In the genomic region with DNA sequence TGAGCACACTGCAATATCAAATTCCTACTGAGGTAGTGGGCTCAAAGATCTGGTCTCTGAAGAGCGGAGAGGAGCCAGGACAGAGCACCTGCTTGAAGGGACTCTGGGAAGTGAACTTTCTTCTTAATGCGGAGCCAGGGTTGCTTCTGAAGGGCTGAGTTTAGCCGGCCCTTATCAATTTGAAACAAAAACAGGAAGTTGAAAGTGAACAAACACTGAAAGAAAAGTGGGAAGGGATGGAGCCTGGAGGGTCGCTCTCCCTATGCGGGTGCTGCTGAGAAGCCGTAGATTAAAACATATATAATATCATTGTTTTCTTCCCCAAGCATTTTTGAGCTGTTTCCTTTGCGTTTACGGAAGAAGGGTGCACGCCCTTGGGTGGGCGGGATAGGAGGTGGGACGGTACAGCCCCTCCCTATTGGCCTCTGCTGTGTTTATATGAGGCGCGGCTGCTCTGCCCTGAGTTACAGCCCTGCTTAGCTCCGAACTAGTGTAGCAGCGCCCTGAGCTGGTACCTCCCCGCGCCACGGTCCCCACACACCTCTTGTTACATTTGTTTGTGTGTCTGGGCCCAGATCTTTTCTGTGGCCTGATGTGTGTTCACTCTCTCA, we compare ENCODE assay signal across 8 mouse cellular contexts. TPM values are rescaled to one million over a fixed set of nuclear protein-coding genes. Genes with fewer than 3 reads are reported as not detected.
DNase-seq lines count a peak whose midpoint lies in the region; ATAC-seq and TF ChIP-seq lines count a peak whose summit lies in the region.

Gene Fmo5, plus strand, starts transcription at position 414 of the 611 bp plus-strand sequence.

- peak; percentile 96 for DNase-seq in MEL-GATA-1-ER (ENCODE audit: extremely low read depth, low read depth)
- DNase-seq in embryo, embryonic 10.5 days (ENCODE audit: low spot score): peak; percentile 55
- peak; percentile 89 to 91 for DNase-seq in heart, adult 18-20 months
- DNase-seq in kidney, adult 11 months: peak; percentile 72
- DNase-seq in lung, embryonic 14.5 days: peak; percentile 79
- peak; percentile 75 to 83 for DNase-seq in thymus, postnatal 36 days
- DNase-seq in layer of hippocampus, adult 8-10 months (ENCODE audit: low spot score in 2 of 2): no peak

- no peaks in the 10 kb centered on the region for H3K4me1 ChIP-seq in lung, embryonic 14.5 days (ENCODE audit: insufficient read depth)
- peaks cover 5% of the 10 kb centered on the region; the same call in 1 of the 2 replicates for H3K4me1 ChIP-seq in neural tube, embryonic 15.5 days

- no peaks in the 10 kb centered on the region for H3K27me3 ChIP-seq in lung, embryonic 14.5 days (ENCODE audit: insufficient read depth, low read length)
- no peaks in the 10 kb centered on the region for H3K27me3 ChIP-seq in neural tube, embryonic 15.5 days (replicated peaks)

- no peaks in the 10 kb centered on the region for H3K9me3 ChIP-seq in lung, embryonic 14.5 days (ENCODE audit: low read depth, low read length)
- H3K9me3 ChIP-seq in neural tube, embryonic 15.5 days (replicated peaks): no peaks in the 10 kb centered on the region

- H3K36me3 ChIP-seq in lung, embryonic 14.5 days (ENCODE audit: insufficient read depth): no peaks in the 10 kb centered on the region
- no peaks in the 10 kb centered on the region for H3K36me3 ChIP-seq in neural tube, embryonic 15.5 days

- 2% methylated on average over 18 of the region's 18 CpGs for WGBS in lung, embryonic 14.5 days
- 5% methylated on average over 18 of the region's 18 CpGs for WGBS in neural tube, embryonic 15.5 days

- ATAC-seq in lung, embryonic 14.5 days (ENCODE audit: insufficient read depth): peak; percentile 98
- ATAC-seq in neural tube, embryonic 15.5 days (ENCODE audit: low FRiP score): no peak

- peak within 1 kb of the TSS; percentile 41 for H3K4me3 ChIP-seq in lung, embryonic 14.5 days (ENCODE audit: low read depth, low read length)
- peak within 1 kb of the TSS; percentile 31 for H3K4me3 ChIP-seq in neural tube, embryonic 15.5 days (replicated peaks)

- H3K9ac ChIP-seq in lung, embryonic 14.5 days: peak within 1 kb of the TSS; percentile 56
- no peak within 1 kb of the TSS for H3K9ac ChIP-seq in neural tube, embryonic 15.5 days (replicated peaks)

- H3K27ac ChIP-seq in lung, embryonic 14.5 days (ENCODE audit: low read depth): no peak within 1 kb of the TSS
- H3K27ac ChIP-seq in neural tube, embryonic 15.5 days (replicated peaks): no peak within 1 kb of the TSS

- no peak for TF ChIP-seq CTCF in lung, embryonic 14.5 days (IDR thresholded peaks at IDR 0.05; ENCODE audit: low read depth)

- peak within 1 kb of the TSS; percentile 75 for H3K4me2 ChIP-seq in lung, embryonic 14.5 days
- peak within 1 kb of the TSS; percentile 54 for H3K4me2 ChIP-seq in neural tube, embryonic 15.5 days

RNA-seq across cellular contexts. Expression of gene Fmo5, which starts in this region (rescaled TPM):
- total RNA-seq in heart, adult 18-20 months (2021): 10 to 100 TPM; 12.6 to 16.0 TPM
- 1.2 and 1.4 TPM in 2 replicates for polyA plus RNA-seq in lung, embryonic 14.5 days (2014; fragmentation: Nextera tagmentation; extraction: Ambion mirVana)
- 0.72 and 2.1 TPM in 2 replicates for polyA plus RNA-seq in neural tube, embryonic 15.5 days (2015; fragmentation: Nextera tagmentation; extraction: Ambion mirVana)
- 1 to 10 TPM; 4.2 to 6.9 (median 5.8) TPM for total RNA-seq in layer of hippocampus, adult 8-10 months (2022)

Comparison
In these comparisons a context has a peak if more than half of its experiments do, and no peak if none do; other contexts are left out.
1. DNase-seq: peak in MEL-GATA-1-ER (single experiment), embryo, embryonic 10.5 days (single experiment), heart, adult 18-20 months (2 of 2), kidney, adult 11 months (single experiment), lung, embryonic 14.5 days (single experiment) and thymus, postnatal 36 days (2 of 2); none in layer of hippocampus, adult 8-10 months (0 of 2).